Mouse (Mus musculus) thymus, postnatal 10 days (tissue): ENCODE measurements around the gene Nr2c2ap.

Source experiments
- DNase-seq, 2 experiments: peaks; one replicate each; pipeline ENCODE4 v3.0.0; 2021; ENCODE audit warnings: low spot score in 2 of 2

The Nr2c2ap gene

GRCm38 (mm10) chr8:70131166-70131883, at the start of gene Nr2c2ap:
Gene Nr2c2ap, plus strand, starts transcription at chr8:70131333.
- DNase-seq: peak; percentile 69 to 84

- no peak for DNase-seq
Measured at GRCm38 (mm10) chr8:70081976-70082375, 49.2 kb upstream of the Nr2c2ap start.

- no peak for DNase-seq
Measured at GRCm38 (mm10) chr8:70083285-70083684, 47.8 kb upstream of the Nr2c2ap start, which contains the start of gene Hapln4. Gene Hapln4, plus strand, starts transcription at chr8:70083457.

DNA sequence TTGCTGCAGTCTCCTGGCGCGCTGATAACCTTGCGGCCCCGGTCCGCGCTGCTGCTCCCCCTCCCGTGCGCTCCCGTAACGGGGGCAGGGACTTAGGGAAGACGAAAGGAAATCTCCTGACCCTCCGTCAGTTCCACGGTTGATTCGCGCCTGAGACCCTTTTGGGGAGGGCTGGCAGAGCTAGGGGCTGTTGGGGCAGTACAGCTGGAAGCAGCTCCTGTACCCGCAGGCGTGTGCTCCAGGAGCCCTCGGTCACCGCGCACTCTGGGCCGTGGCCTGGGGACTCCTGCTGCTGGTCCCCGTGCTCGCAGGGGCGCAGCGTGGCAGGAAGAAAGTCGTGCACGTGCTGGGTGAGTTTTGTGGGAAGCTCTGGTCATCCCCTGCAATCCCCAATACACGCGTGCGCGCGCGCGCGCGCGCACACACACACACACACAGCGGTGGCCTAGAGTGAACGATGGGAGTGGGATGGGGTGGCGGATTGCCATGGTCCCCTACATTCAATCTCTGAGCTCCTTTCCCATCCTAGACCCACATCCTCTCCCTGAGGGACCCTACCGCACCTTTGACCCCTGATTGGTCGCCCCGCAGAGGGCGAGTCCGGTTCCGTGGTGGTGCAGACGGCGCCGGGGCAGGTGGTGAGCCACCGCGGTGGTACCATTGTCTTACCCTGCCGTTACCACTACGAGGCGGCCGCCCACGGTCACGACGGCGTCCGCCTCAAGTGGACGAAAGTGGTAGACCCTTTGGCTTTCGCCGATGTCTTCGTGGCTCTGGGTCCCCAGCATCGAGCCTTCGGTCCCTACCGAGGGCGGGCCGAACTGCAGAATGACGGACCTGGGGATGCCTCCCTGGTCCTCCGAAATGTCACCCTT, 46.7 kb upstream of the Nr2c2ap start:
- DNase-seq: no peak

- no peak for DNase-seq
Measured at GRCm38 (mm10) chr8:70086151-70086550, 45.0 kb upstream of the Nr2c2ap start.

DNA sequence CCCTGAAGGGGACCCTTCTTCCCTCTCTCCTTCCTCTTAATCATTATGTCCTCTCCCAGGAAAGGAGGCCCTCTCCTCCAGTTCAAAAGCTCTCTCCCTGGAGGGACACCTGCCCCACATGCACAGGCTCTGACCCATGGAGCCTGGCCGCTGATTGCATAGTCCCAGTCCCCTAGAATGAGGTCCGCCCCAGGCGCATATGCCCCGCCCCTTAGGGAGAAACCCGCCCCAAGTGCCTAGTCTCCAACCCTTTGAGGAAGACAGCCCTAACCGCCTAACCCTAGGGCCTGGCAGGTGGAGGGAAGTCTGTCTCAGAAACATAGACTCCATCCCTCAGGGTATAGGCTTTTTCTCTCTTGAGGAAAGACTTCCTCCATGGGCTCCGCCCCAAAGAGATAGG, 43.9 kb upstream of the Nr2c2ap start:
- no peak for DNase-seq

- no peak for DNase-seq
Measured at GRCm38 (mm10) chr8:70087836-70088650, 43.1 kb upstream of the Nr2c2ap start.

DNA sequence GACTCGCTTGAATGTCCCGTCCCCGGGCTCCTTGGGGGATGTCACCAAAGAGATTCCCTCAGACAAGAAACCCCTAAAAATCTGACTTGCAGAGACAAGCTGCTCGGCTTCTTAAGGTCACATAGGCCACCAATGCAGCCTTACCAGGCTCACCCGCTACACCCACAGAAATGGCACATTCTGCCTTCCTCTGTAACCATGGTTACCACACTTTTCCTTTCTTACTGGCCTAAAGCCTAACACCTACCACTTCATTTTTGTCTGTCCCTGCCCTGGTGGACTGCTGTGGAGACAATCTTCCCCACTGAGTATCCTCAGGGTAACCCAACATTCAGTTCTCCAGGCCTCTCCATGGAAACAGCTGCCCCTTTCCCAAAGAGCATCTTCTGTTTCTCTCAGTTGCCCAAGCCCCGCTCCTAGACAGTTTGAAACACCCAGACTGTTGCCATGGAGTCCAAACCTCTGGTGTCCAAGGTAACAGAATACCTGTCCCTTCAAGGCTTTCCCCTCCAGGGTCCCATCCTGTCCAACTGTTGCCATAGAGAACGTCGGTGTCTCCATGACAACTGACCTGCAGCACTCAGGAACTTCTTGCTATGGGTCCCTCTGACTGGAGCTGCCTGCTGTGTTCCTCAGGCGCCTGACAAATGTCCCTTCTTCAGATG, 41.7 kb upstream of the Nr2c2ap start:
- DNase-seq: no peak

- no peak for DNase-seq
Measured at GRCm38 (mm10) chr8:70092786-70093185, 38.3 kb upstream of the Nr2c2ap start.

- DNase-seq: no peak
Measured at GRCm38 (mm10) chr8:70099276-70099675, 31.9 kb upstream of the Nr2c2ap start.

- no peak for DNase-seq
Measured at GRCm38 (mm10) chr8:70100241-70100640, 30.9 kb upstream of the Nr2c2ap start.

DNA sequence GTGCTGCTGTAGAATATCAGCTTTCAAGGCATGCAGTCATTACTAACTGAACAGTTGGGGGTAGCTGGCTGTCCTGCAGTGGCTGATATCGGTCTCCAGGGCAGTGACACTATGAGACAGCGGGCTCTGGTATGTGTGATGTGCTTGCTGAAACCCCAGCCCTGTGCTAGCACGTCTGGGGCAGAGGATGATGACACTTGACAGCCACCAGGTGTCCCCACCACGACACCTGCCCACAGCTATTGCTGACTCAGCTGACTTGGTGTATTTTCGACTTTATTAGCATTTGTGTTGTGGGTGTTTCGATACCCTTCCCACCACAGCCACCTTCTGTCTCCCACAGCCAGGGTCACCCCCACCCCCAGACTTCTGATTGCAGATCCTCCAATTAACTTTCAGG, 26.6 kb upstream of the Nr2c2ap start:
- peak; percentile 8 to 67 for DNase-seq

GRCm38 (mm10) chr8:70104922-70105321, 26.2 kb upstream of the Nr2c2ap start:
- DNase-seq: no peak

DNA sequence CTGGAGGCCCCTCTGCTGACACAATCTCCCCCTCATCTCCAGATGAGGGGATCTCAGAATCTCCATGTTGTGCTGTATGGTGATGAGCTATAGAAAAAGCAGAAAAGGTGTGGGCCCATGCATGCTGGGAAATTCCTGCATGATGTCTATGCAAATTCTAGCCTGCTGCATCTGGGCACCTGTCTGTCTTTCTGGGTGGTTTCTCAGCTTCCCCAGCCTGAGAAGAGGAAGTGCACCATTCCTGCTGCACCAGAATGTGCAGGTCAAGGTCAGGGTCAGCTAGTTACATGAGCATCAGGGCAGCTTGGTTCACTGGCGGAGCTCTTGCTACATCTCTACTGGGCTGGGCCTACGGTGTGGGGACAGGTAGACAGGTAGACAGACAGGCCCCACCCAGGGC, 20.7 kb upstream of the Nr2c2ap start:
- no peak for DNase-seq

DNA sequence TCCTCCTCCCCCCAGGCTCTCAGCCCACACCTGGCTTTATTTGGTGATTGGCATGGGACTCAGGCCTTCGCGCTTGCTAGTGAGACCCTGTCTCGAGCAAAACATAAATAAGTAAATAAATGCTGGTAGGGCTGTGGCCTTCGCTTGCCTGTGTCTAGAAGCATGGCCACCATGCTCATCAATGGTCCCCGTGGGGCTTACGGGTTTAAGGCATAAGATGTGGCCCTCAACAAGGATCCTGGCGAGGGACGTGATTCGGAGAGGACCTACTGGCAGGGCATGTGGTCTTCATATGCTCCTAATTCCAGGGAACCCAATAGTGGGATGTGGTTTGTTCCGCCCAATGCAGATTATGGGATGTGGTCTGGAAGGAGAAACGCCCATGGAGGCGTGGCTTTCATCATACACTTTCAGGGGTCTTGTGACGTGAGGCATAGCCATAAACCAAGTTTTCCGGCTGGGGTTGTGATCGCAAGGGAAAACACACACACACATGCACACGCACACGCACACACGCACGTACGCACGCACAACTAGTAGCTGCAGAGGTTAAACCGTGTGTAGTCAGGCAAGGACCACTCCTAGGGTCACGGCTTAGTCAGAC, 19.8 kb upstream of the Nr2c2ap start:
- DNase-seq: no peak

DNA sequence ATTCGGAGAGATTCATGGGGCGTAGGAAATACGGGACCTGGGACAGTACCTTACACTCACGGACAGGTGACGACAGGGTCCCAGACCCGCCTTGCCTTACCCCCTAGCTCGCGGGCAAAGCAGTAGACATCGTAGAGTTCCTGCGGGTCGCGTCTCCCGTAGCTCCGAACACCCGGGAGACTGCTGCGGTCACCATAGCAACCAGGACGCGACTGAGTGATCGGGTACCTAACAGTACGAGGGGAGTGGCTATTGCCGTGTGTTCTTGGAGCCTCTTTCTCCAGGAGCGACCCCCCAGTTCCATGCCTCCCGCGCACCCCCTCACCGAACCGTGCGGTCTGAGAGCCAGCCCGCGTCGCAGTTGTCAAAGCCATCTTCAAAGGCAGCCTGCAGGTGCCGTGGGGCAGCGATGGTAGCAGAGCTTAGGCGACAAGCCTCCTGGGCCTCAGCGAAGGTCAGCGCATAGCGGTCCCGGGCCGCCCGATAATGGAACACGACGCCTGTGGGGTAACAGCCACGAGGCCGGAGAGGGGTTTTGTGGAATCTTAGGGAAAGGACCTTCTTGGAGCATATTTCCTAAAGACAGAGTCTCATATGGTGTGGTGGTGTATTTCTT, 18.6 kb upstream of the Nr2c2ap start:
- no peak for DNase-seq

- no peak for DNase-seq
Measured at GRCm38 (mm10) chr8:70114488-70114887, 16.6 kb upstream of the Nr2c2ap start.

GRCm38 (mm10) chr8:70114892-70115291, 16.2 kb upstream of the Nr2c2ap start:
- DNase-seq: no peak

- DNase-seq: peak in 1 of 2 experiments; percentile 25
Measured at GRCm38 (mm10) chr8:70117611-70118010, 13.5 kb upstream of the Nr2c2ap start.
